Mouse (Mus musculus): ENCODE data around the gene Mylk. TPM values are rescaled to one million over a fixed set of nuclear protein-coding genes. Genes with fewer than 3 reads are reported as not detected.
A peak's percentile ranks its signal among the peaks of the same experiment; 100 is the strongest.

Gene Mylk
- polyA plus RNA-seq, 1 experiment from 2014 or later: 3.9 TPM

DNA sequence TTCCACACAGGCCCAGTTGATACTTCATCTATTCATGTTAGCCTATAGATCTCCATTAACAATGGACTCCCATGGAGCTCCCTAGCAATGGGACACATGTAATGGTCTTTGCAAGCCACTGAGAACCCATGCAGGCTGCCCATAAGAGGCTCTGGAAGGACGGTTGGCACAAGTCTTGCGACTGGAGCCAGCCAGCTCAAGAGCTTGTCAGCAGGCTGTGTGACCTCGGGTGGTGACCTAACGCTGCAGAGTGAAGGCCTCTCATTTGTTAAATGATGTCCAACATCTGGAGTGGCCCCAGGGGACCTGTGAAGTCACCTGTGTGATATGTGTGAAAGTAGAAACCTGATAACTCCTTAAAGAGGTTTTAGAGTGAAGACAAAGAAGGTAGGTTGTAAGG, 252.0 kb downstream of the Mylk start:
- 73% methylated on average over 4 of the region's 4 CpGs for WGBS
- no peaks in the 10 kb centered on the region for H3K27me3 ChIP-seq (ENCODE audit: control insufficient read depth, insufficient read depth, low read length)
- H3K9ac ChIP-seq (ENCODE audit: low read length): no peak overlapping the region
- no peaks in the 10 kb centered on the region for H3K36me3 ChIP-seq (ENCODE audit: control insufficient read depth, insufficient read depth, low read length)
- DNase-seq (ENCODE audit: low spot score) (no peak), ATAC-seq (replicated peaks; ENCODE audit: low FRiP score) (no peak)
- H3K9me3 ChIP-seq (ENCODE audit: control insufficient read depth, low read length): no peaks in the 10 kb centered on the region
- H3K4me3 ChIP-seq (ENCODE audit: low read depth, low read length): no peak overlapping the region
- peaks cover 6% of the 10 kb centered on the region; the same call in 1 of the 2 replicates for H3K4me1 ChIP-seq (replicated peaks; ENCODE audit: control insufficient read depth, insufficient read depth, low read length)
- no peak overlapping the region for H3K4me2 ChIP-seq (ENCODE audit: low read depth, low read length, severe bottlenecking)
- no peak overlapping the region for H3K27ac ChIP-seq (ENCODE audit: low read depth, low read length)

DNA sequence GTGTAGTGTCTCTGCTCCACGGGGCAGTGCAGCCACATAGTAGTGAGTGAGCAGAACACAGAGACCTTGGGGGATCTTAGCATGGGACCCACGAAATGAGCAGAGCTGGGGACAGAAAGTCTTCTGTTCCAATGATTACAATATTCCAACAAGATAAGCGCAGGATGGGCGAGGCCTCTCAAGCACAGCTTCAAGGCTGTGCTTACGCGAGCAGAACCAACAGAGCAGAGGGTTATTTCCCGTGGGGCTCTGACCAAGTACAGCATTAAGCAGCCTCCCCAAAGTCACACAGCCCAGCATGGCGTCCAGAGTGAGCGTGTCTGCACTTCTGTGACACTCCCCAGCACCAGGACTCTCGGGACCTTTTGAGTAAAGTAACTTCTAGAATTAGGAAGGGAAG, 252.6 kb downstream of the Mylk start:
- no peak overlapping the region for H3K4me2 ChIP-seq (ENCODE audit: low read depth, low read length, severe bottlenecking)
- no peak for ATAC-seq (replicated peaks; ENCODE audit: low FRiP score)
- H3K36me3 ChIP-seq (ENCODE audit: control insufficient read depth, insufficient read depth, low read length): no peaks in the 10 kb centered on the region
- H3K9me3 ChIP-seq (ENCODE audit: control insufficient read depth, low read length): no peaks in the 10 kb centered on the region
- H3K4me1 ChIP-seq (replicated peaks; ENCODE audit: control insufficient read depth, insufficient read depth, low read length): peaks cover 6% of the 10 kb centered on the region; the same call in 1 of the 2 replicates
- no peak overlapping the region for H3K9ac ChIP-seq (ENCODE audit: low read length)
- no peak overlapping the region for H3K4me3 ChIP-seq (ENCODE audit: low read depth, low read length)
- no peaks in the 10 kb centered on the region for H3K27me3 ChIP-seq (ENCODE audit: control insufficient read depth, insufficient read depth, low read length)
- 78% methylated on average over 10 of the region's 10 CpGs for WGBS
- DNase-seq (ENCODE audit: low spot score): no peak
- H3K27ac ChIP-seq (ENCODE audit: low read depth, low read length): no peak overlapping the region

DNA sequence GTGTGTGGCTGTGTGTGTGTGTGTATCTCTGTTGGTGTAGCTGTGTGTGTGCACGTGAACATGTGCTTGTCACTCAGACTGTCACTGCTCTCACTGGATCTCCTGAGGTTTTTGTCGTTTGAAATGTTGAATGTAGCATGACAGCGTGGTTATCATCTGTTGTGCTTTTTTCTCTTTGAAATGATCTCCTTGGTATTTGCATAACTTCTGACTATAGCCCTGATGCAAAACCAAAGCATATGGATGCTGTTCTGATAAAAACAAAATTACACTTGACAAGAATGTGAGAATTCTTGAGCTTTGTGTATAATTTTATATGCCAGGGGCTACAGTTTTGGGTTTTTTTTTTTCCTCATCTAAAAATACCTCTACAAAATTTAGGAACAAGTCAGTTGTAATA, 254.0 kb downstream of the Mylk start:
- H3K4me1 ChIP-seq (replicated peaks; ENCODE audit: control insufficient read depth, insufficient read depth, low read length): peaks cover 6% of the 10 kb centered on the region; the same call in 1 of the 2 replicates
- no peak overlapping the region for H3K27ac ChIP-seq (ENCODE audit: low read depth, low read length)
- H3K9ac ChIP-seq (ENCODE audit: low read length): no peak overlapping the region
- no peak overlapping the region for H3K4me3 ChIP-seq (ENCODE audit: low read depth, low read length)
- no peaks in the 10 kb centered on the region for H3K9me3 ChIP-seq (ENCODE audit: control insufficient read depth, low read length)
- no peaks in the 10 kb centered on the region for H3K36me3 ChIP-seq (ENCODE audit: control insufficient read depth, insufficient read depth, low read length)
- H3K4me2 ChIP-seq (ENCODE audit: low read depth, low read length, severe bottlenecking): no peak overlapping the region
- WGBS: 90% methylated on average over 3 of the region's 3 CpGs
- ATAC-seq (replicated peaks; ENCODE audit: low FRiP score): no peak
- H3K27me3 ChIP-seq (ENCODE audit: control insufficient read depth, insufficient read depth, low read length): no peaks in the 10 kb centered on the region
- DNase-seq (ENCODE audit: low spot score): no peak

DNA sequence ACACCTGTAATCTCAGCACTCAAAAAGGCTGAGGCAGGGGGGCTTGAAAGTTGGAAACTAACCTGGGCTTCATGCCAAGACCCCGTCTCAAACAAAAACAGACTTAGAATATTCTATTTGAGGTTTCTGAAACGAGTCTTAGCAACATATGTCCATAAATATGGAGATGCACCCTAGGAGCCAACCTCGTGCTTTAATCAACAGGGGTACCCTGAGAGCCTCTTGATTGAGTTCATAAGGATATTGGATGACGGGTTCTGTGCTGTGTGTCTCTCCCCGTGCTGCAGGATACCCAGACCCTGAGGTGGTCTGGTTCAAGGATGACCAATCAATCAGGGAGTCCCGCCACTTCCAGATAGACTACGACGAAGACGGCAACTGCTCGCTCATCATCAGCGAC, 255.0 kb downstream of the Mylk start:
- no peaks in the 10 kb centered on the region for H3K36me3 ChIP-seq (ENCODE audit: control insufficient read depth, insufficient read depth, low read length)
- no peaks in the 10 kb centered on the region for H3K9me3 ChIP-seq (ENCODE audit: control insufficient read depth, low read length)
- no peak overlapping the region for H3K27ac ChIP-seq (ENCODE audit: low read depth, low read length)
- peaks cover 6% of the 10 kb centered on the region; the same call in 1 of the 2 replicates for H3K4me1 ChIP-seq (replicated peaks; ENCODE audit: control insufficient read depth, insufficient read depth, low read length)
- H3K27me3 ChIP-seq (ENCODE audit: control insufficient read depth, insufficient read depth, low read length): no peaks in the 10 kb centered on the region
- H3K9ac ChIP-seq (ENCODE audit: low read length): no peak overlapping the region
- H3K4me3 ChIP-seq (ENCODE audit: low read depth, low read length): no peak overlapping the region
- WGBS: 58% methylated on average over 11 of the region's 11 CpGs
- no peak overlapping the region for H3K4me2 ChIP-seq (ENCODE audit: low read depth, low read length, severe bottlenecking)
- ATAC-seq (replicated peaks; ENCODE audit: low FRiP score) (no peak), DNase-seq (ENCODE audit: low spot score) (no peak)

DNA sequence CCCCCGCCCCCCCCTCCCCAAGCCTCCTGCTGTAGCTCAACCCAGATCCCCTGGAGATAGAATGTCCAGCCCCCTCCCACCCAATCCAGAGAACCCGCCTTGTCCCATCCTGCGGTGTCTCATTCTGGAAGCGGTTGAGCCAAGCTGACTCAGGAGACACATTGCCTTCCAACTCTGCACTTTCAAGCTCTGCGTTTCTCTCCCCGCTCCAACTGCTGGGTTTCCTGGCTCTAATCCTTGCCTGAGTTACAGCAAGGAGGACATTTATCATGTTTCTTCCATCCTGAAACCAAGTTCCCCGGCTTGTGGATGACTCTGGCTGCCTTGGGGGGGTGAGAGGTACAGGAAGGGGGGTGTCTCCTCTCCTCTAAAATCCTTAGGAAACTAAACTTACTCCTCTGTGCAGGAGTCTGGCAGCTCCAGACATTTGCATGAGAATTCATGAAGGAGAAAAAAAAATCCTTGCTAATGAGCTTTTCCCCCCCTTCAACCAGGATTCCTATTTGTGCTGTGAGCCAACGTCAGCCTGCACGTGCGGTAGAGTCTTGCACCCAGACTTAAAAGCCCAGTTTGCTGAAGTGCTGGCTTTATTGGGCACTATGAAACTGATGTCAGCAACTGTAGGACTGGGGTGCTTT, 256.0 kb downstream of the Mylk start:
- H3K4me3 ChIP-seq (ENCODE audit: low read depth, low read length): no peak overlapping the region
- H3K27ac ChIP-seq (ENCODE audit: low read depth, low read length): no peak overlapping the region
- H3K4me1 ChIP-seq (replicated peaks; ENCODE audit: control insufficient read depth, insufficient read depth, low read length): peaks cover 6% of the 10 kb centered on the region; the same call in 1 of the 2 replicates
- 7% methylated on average over 9 of the region's 10 CpGs for WGBS
- no peaks in the 10 kb centered on the region for H3K36me3 ChIP-seq (ENCODE audit: control insufficient read depth, insufficient read depth, low read length)
- H3K9me3 ChIP-seq (ENCODE audit: control insufficient read depth, low read length): no peaks in the 10 kb centered on the region
- DNase-seq (ENCODE audit: low spot score): peak; percentile 58
- ATAC-seq (replicated peaks; ENCODE audit: low FRiP score): no peak
- H3K9ac ChIP-seq (ENCODE audit: low read length): 0 out of 2 replicates have a peak overlapping the region, but pooled peaks have one; percentile 21
- H3K27me3 ChIP-seq (ENCODE audit: control insufficient read depth, insufficient read depth, low read length): no peaks in the 10 kb centered on the region
- H3K4me2 ChIP-seq (ENCODE audit: low read depth, low read length, severe bottlenecking): peak overlapping the region; percentile 42

DNA sequence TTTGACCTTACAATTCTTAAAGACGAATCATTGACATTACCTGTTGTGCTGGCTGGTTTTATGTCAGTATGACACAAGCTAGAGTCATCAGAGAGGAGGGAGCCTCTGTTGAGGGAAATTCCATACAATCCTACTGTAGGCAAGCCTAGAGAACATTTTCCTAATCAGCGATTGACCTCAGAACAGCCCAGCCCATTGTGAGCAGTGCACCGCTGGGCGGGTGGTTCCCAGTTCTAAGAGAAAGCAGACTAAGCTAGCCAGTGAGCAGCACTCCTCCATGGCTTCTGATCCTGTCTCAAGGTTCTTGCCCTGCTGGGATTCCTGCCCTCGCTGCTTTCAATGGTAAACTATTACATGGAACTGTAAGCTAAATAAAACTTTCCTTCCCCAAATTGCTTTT, 259.3 kb downstream of the Mylk start:
- no peaks in the 10 kb centered on the region for H3K9me3 ChIP-seq (ENCODE audit: control insufficient read depth, low read length)

DNA sequence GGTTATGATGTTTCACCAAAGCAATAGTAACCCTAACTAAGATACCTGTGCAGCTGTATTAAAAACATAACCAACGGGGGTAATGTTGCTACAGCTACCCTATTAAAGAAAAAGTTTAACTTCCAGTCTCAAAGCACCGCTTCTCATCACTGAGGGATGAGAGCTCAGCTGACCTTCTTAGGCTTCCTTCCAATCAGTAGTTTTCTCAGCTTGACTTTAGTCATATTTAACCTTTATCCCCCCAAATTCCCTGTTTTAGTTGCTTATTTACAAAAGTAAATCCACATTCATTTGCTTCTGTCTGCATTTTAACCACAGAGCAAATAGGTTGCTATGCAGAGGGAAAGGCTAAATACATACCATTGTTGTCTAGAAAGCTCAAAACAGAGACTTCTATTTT, 259.7 kb downstream of the Mylk start:
- no peak for DNase-seq (ENCODE audit: low spot score)
- no peak overlapping the region for H3K4me3 ChIP-seq (ENCODE audit: low read depth, low read length)
- peaks cover 6% of the 10 kb centered on the region; the same call in 1 of the 2 replicates for H3K4me1 ChIP-seq (replicated peaks; ENCODE audit: control insufficient read depth, insufficient read depth, low read length)
- H3K27ac ChIP-seq (ENCODE audit: low read depth, low read length): no peak overlapping the region
- no peaks in the 10 kb centered on the region for H3K27me3 ChIP-seq (ENCODE audit: control insufficient read depth, insufficient read depth, low read length)
- ATAC-seq (replicated peaks; ENCODE audit: low FRiP score): no peak
- no peaks in the 10 kb centered on the region for H3K36me3 ChIP-seq (ENCODE audit: control insufficient read depth, insufficient read depth, low read length)
- WGBS: 90% methylated on average over 2 of the region's 2 CpGs
- no peaks in the 10 kb centered on the region for H3K9me3 ChIP-seq (ENCODE audit: control insufficient read depth, low read length)
- H3K4me2 ChIP-seq (ENCODE audit: low read depth, low read length, severe bottlenecking): no peak overlapping the region
- H3K9ac ChIP-seq (ENCODE audit: low read length): no peak overlapping the region

More for the DNA sequence above, 259.3 kb downstream of the Mylk start:
- WGBS: 67% methylated on average over 5 of the region's 5 CpGs
- Histone ChIP-seq H3K9ac (ENCODE audit: low read length) (no peak overlapping the region), H3K36me3 (ENCODE audit: control insufficient read depth, insufficient read depth, low read length) (no peaks in the 10 kb centered on the region), H3K27me3 (ENCODE audit: control insufficient read depth, insufficient read depth, low read length) (no peaks in the 10 kb centered on the region), H3K27ac (ENCODE audit: low read depth, low read length) (no peak overlapping the region), H3K4me3 (ENCODE audit: low read depth, low read length) (no peak overlapping the region), H3K4me2 (ENCODE audit: low read depth, low read length, severe bottlenecking) (no peak overlapping the region), H3K4me1 (replicated peaks; ENCODE audit: control insufficient read depth, insufficient read depth, low read length) (peaks cover 6% of the 10 kb centered on the region; the same call in 1 of the 2 replicates)
- no peak for ATAC-seq (replicated peaks; ENCODE audit: low FRiP score)
- no peak for DNase-seq (ENCODE audit: low spot score)

DNA sequence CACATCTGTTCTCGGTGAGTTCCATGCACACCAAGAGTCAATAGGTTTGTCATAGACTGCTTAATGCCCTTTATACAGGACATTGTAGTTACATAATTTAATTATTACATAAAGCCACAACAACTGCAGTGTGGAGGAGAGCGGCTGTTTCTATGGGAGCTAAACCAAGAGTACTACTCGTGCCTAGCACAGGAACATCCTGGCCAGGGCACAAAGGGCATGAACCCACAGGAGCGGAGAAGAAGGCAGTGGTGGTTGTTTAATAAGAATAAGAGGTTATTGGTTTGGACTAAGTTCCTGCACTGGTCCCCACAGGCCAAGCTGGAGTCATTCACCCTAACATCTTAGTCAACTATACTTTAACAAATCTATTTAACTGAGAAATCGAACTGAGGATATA, 261.2 kb downstream of the Mylk start:
- Histone ChIP-seq H3K4me3 (ENCODE audit: low read depth, low read length) (no peak overlapping the region), H3K4me1 (replicated peaks; ENCODE audit: control insufficient read depth, insufficient read depth, low read length) (peaks cover 3% of the 10 kb centered on the region; the same call in 1 of the 2 replicates), H3K9me3 (ENCODE audit: control insufficient read depth, low read length) (no peaks in the 10 kb centered on the region), H3K27me3 (ENCODE audit: control insufficient read depth, insufficient read depth, low read length) (no peaks in the 10 kb centered on the region), H3K36me3 (ENCODE audit: control insufficient read depth, insufficient read depth, low read length) (no peaks in the 10 kb centered on the region), H3K9ac (ENCODE audit: low read length) (no peak overlapping the region), H3K27ac (ENCODE audit: low read depth, low read length) (no peak overlapping the region), H3K4me2 (ENCODE audit: low read depth, low read length, severe bottlenecking) (no peak overlapping the region)
- no peak for DNase-seq (ENCODE audit: low spot score)
- no peak for ATAC-seq (replicated peaks; ENCODE audit: low FRiP score)
- 90% methylated on average over 5 of the region's 5 CpGs for WGBS

DNA sequence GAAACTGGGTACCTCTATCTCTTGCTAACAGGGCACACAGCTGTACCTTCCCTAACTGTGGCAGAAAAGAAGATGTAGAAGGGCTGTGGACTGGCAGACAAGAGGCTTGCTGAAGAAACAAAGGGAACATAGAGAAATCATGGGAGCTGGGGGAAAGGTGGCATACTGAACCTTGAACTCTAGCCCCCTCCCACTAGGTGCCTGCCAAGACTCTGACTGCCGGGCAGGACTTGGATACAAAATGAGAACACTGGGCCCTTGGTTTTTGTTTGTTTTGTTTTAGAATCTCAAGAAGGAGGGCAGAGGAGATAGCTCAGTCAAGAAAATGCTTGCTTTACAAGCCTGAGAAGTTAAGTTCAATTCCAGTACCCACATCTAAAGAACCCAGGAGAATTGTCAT, 262.4 kb downstream of the Mylk start:
- Histone ChIP-seq H3K27me3 (ENCODE audit: control insufficient read depth, insufficient read depth, low read length) (no peaks in the 10 kb centered on the region), H3K4me1 (replicated peaks; ENCODE audit: control insufficient read depth, insufficient read depth, low read length) (no peaks in the 10 kb centered on the region), H3K9ac (ENCODE audit: low read length) (no peak overlapping the region), H3K4me2 (ENCODE audit: low read depth, low read length, severe bottlenecking) (no peak overlapping the region), H3K27ac (ENCODE audit: low read depth, low read length) (no peak overlapping the region), H3K4me3 (ENCODE audit: low read depth, low read length) (no peak overlapping the region), H3K36me3 (ENCODE audit: control insufficient read depth, insufficient read depth, low read length) (no peaks in the 10 kb centered on the region), H3K9me3 (ENCODE audit: control insufficient read depth, low read length) (no peaks in the 10 kb centered on the region)
- no peak for ATAC-seq (replicated peaks; ENCODE audit: low FRiP score)
- no peak for DNase-seq (ENCODE audit: low spot score)
- 87% methylated on average over 1 of the region's 1 CpGs for WGBS
